Mouse (Mus musculus): ENCODE measurements around the gene Pdcd10.
A peak's percentile ranks its signal among the peaks of the same experiment; 100 is the strongest.

Pdcd10 gene

GRCm38 (mm10) chr3:75556695-75557291 is at the start of gene Pdcd10:
TSS of gene Pdcd10 (minus strand) at chr3:75556856.
- peak; percentile 100 for DNase-seq (ENCODE audit: low spot score)

DNA sequence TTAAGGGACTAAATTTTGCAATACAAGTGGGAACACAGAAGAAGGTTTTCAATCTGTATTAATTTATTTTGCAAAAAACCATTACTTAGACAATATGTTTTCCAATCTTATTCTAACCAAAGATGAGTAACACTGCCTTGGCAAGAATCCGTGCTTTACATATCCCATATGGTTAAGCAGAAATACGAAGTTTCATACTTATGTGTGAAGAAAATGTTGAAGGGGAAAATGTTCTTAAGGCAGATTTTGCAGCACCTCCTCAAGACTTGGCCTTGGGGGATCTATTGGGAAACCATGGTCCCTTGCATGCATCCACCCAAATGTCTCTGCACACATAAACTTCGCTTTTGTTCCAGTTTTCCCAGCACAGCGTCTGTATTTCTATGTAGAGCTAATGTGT is 28.2 kb upstream of the Pdcd10 start:
- no peak for DNase-seq (ENCODE audit: low spot score)

DNA sequence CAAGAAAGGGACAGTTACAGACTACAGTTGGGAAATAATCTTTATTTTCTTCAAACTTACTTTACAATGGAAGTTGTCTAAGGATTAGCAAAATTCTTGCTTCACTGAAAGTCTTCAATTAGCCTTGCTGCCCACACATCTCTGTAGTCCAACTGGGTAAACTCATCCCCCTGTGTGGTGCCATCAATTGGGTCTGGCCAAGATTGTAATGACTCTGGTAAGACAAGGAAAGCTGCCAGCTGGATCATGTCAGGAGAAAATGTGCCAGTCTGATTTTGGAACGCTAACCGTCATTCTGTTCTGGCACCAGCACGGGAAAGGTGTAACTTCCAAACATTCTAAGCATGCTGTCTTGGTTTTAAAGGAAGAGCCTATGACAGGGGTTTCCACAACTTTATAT is 26.6 kb upstream of the Pdcd10 start:
- DNase-seq (ENCODE audit: low spot score), result no peak

DNA sequence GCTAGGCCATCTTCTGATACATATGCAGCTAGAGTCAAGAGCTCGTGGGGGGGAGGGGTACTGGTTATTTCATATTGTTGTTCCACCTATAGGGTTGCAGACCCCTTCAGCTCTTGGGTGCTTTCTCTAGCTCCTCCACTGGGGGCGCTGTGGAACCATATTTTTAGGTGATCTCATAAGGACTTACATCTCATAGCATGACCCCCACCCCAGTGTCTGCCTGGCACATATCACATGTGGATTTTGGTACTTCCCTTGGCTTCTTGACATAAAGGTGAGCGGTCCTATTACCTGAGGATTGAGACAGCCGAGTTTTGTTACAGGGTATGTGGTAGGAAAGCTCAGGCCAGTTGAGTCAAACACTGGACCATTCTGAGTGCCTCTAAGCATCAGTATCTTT is 22.7 kb upstream of the Pdcd10 start:
- DNase-seq (ENCODE audit: low spot score), result peak; percentile 51

DNA sequence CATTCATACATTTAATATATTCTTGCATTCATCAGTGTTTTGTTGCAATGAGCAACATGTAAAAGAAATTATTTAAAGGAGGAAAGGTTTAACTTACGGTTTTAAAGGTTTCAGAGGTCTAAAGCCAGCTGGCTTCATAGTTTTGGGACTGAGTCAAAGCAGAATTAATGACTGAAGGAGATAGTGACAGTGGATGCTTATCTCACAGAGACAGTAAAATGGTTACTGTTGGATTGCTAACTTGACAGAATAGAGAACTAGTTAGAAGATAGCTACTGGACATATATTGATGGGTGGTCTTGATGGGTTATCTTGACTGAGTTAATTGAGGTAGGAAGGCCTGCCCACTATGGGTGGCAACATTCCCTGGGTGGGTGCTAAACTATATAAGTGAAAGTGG is 18.9 kb upstream of the Pdcd10 start:
- DNase-seq (ENCODE audit: low spot score), result no peak

- DNase-seq (ENCODE audit: low spot score), result no peak
Measured at GRCm38 (mm10) chr3:75574074-75574473, 17.4 kb upstream of the Pdcd10 start.

DNA sequence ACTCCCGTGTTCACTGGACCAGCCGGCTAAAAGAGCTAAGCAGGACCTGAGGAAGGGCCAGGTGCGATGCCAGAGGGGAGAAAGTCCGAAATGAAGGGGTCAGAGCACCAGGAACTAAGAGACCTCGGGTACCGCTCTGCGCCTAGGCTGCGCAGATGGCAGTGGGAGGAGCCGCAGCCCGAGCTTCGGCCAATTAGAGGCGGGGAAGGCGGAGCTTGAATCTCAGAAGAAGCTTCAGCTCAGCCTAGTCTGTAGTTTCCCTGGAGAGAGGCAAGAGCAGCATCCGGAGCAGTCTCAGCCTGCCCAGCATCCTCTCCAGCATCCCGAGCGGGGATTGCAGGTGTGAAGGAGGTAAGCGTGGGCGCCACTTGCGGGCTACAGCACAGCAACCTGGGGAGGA is 636 bp upstream of the Pdcd10 start, which contains the start of gene Serpini1:
Serpini1 (plus strand) TSS at position 256 of the 400 bp plus-strand sequence.
- DNase-seq (ENCODE audit: low spot score), result peak; percentile 89

DNA sequence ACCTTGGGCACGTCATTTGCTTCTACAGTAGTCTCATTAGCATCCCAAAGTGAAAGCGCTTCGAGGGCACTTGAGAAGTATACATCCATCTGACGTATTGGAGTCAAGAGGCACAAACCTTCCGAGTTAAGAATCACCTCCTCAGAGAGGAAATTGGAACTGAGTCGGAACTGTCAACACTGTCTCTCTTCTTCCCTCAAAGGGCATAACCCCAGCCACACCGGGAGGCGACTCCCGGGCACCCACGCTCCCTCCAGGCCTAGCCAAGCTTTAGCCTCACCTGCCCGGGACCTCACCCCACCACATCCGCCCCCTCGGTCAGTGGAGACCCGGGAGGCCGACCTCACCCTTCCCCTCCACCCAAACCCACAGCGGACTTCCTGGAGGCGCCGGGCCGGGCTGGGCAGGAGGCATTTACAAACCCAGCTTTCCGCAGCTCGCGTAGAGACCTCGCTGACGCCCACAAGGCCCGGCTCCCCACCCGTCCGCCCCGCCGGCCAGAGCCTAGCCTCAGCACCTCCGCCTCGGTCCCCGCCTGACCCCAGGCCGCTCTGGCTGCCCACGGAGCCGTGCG is 448 bp downstream of the Pdcd10 start:
- no peak for DNase-seq (ENCODE audit: low spot score)

DNA sequence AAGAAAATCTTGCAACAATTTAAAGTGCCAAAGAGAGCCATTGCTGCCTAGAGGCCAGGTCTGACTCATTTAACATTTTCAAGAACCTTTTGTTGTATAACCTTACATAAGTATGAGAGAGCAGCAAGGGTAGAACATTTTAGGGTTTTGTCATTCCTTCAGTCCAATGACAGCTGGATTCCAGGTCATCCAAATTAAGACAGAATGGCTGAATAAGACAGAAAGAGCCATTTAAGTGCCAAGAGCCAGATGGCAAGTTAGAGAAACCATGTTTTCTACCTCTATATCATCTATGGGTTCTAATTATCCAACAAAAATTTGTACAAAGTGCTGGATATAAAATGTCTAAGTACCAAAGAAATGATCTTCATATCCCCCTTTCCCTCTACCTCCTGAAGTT is 5.4 kb downstream of the Pdcd10 start:
- no peak for DNase-seq (ENCODE audit: low spot score)

GRCm38 (mm10) chr3:75544287-75544686 is 12.4 kb downstream of the Pdcd10 start:
- DNase-seq (ENCODE audit: low spot score), result no peak

DNA sequence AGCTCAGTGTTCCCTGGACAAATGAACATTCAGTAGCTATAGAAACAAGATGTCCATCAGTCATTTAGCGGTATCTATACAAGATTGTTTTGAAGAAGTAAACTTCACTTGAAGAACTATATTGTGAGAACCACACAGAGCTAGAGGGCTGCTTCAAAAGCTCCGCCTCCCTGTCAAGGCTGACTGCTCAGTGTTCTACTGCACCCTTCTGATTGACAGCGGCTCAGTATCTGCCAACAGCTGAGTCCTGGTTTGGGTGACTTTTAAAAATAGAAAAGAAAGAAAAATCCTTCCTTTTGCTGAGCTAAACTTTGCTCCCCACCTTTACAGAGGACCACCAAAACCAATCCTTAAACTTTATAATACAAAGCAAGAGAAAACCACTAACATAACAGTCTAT is 13.8 kb downstream of the Pdcd10 start:
- DNase-seq (ENCODE audit: low spot score), result no peak

DNA sequence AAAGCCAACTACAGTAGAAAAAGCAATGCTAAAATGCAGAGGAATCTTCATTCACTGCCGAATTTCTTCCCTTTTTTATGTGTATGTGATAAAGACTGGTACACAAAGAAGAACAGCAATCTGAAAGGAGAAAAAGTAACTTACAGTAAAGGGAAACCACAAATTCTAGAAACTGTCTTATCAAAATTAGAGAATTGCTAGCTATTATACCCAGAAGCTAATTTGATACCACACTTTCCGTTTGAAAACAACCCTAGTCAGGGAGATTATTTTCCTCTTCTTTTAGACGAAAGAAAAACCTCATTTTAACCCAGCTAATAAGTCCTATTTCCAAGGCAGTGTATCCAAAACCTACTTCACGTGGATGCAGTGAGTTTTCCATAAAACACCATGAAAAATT is 15.4 kb downstream of the Pdcd10 start:
- DNase-seq (ENCODE audit: low spot score), result no peak

DNA sequence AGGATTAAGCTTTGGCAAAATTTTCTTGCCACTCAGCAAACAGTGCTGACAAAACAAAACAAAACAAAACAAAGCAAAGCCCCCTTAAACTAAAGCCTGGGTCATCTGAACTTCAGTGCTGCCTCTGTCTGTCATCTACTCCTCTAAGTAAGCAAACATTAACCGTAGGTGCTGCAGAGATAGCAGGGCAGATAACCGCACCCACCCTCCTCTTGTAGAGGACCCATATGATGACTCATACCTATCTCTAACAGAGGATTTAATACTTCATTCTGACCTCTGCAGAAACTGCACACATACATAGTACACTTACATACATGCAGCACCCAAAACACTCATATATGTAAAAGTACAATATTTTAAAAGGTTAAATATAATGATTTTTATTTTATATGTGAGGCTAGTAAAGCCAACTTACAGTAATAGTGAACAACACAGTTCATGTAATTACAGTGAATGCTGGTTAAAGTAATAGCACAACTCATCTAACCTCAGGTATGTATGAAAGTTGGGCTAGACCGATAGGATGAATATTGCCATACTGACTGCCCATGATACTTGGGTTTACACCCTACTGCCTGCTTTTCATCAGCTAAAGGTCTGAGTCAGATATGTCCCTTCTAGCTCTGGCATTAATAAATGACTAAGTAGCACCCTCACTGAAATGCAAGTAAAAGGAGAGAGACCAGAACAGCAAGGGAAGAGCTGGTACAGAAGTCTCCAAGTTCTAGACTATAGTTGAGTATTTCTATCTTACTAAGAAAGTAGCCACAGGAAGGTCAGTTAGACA is 22.4 kb downstream of the Pdcd10 start:
- no peak for DNase-seq (ENCODE audit: low spot score)

GRCm38 (mm10) chr3:75531074-75531473 is 25.6 kb downstream of the Pdcd10 start:
- no peak for DNase-seq (ENCODE audit: low spot score)

DNA sequence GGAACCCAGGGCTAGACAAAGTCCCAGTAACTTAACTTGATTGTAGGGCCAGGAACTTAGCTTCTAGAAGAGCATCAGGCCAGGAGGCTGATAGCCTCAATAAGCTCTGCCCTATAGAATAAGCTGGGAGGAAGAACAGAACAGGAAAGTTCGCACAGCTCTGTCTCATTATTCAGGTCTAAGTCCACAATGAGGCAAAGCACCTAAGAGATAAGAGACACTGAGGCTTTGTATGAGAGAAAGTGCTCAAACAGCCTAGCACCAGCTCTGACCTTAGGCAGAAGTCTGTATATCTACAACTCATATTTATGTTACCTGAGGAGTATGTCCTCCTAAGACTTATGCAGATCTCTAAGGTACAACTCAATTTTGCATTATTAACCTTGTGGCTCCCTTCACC is 34.1 kb downstream of the Pdcd10 start:
- no peak for DNase-seq (ENCODE audit: low spot score)

DNA sequence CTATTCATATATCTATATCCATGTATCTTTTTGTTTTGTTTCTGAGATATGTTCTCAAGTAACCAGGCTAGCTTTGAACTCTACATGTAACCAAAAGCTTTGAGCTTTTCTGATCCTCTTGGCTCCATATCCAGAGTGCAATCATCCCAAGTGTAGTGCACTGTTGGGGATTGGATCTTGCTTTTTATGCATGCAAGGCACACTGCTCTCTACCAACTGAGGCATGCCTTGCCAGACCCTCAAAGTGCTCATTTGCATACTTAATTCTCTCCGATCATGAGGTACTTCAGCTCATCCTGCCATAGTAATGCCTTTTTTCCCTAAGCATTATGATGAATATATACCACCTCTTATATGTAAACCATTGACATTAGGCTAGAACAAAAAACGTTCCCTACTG is 35.3 kb downstream of the Pdcd10 start:
- DNase-seq (ENCODE audit: low spot score), result no peak

- DNase-seq (ENCODE audit: low spot score), result peak; percentile 70
Measured at GRCm38 (mm10) chr3:75517631-75518250, 38.9 kb downstream of the Pdcd10 start.

GRCm38 (mm10) chr3:75498961-75499960 is 57.4 kb downstream of the Pdcd10 start:
- DNase-seq (ENCODE audit: low spot score), result no peak

DNA sequence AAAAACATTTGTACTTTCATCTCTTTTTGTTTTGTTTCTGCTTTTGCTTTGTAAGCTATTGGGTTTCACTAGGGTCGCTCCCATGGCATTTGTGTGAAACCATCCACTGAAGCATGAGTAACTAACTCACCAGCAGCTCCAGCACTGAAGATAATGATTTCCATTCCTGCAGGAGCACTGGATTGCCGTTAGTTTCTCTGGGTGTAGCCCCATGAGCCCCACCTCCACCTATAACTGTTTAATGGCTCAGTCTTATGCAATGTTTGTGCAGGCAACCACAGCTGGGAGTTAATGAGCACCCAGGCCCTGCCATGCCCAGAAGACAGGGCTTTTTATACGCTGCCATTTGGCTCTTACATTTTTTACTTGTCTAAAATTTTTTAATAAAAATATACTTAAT is 63.7 kb downstream of the Pdcd10 start:
- no peak for DNase-seq (ENCODE audit: low spot score)

DNA sequence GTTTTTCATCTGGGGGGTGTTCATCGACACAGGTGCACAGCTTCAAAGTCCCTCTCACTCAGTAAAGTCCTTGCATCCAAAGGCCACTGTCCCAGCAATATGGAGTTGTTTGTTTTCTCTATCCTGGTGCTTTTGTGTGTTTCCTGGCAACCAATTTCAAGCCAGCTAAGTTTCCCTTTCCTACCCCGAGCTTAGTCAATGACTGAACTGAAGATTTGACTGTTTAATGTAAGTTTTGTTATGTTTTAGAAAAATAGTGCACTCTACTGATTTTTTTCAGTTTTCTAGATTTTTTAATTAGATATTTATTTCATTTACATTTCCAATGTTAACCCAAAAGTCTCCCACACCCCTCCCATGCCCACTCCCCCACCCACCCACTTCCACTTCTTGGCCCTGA is 74.6 kb downstream of the Pdcd10 start, which contains the start of gene Wdr49:
Wdr49 (minus strand) TSS at position 101 of the 400 bp plus-strand sequence.
- DNase-seq (ENCODE audit: low spot score), result no peak

DNA sequence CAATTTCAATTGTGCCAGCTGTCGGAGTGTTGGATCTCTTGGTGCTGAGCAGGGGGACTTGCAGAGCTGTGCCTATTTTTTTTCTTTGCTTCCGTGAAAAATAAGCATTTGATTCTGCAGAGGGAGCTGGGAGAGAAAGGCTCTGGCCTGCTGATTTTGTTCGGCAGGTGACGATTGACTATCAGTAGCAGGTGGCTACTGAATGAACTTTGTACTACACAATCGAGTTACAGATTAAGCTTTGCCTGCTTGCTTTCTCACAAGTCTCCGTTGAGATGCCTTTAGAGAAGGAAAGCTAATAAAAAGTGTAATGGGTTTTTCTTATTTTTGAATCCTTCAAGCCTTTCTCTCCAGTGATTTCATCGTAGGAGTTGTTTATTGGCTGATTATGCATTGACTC is 81.5 kb downstream of the Pdcd10 start:
- DNase-seq (ENCODE audit: low spot score), result no peak

GRCm38 (mm10) chr3:75474657-75475056 is 82.0 kb downstream of the Pdcd10 start:
- DNase-seq (ENCODE audit: low spot score), result no peak

Data from testis, postnatal 10 days (tissue).